Mouse (Mus musculus) mouse trophoblast stem cell (cell line): ENCODE results near the gene Best3.
"Not testable (repeated sequence)": the region's sequence is repeated elsewhere in the genome, so short reads cannot be mapped to it uniquely, and the experiment has no call there.

Experiments
- in situ Hi-C, 2 experiments: fragments of 300-500 bp; cut with MseI, MboI; formaldehyde crosslinking; loops; 2 replicates in 1 of 2; 3 replicates in 1 of 2; pipeline ENCODE4 v1.15.1; 2025

Gene Best3

DNA sequence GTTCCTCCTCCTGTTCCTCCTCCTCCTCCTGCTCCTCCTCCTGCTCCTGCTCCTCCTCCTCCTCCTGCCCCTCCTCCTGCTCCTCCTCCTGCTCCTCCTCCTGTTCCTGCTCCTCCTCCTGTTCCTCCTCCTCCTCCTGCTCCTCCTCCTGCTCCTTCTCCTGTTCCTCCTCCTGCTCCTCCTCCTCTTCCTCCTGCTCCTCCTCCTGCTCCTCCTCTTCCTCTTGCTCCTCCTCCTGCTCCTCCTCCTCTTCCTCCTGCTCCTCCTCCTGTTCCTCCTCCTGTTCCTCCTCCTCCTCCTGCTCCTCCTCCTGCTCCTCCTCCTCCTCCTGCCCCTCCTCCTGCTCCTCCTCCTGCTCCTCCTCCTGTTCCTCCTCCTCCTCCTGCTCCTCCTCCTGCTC, 39.7 kb downstream of the Best3 start:
- in situ Hi-C loops: not testable (repeated sequence)

DNA sequence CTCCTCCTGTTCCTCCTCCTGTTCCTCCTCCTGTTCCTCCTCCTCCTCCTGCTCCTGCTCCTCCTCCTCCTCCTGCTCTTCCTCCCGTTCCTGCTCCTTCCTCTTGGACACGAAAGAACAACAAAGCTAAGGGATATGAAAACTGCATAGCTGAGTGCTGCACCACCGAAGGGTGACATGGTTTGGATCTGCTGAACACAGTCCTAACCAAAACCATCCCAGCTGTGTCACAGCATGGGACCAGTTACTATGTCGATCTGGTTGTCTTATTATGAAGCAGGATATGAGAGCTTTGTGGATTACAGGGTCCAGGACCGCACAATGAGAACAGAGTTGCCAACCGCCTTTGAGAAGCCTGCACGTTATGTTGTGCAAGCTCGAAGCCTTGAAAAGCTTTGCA, 40.1 kb downstream of the Best3 start:
- in situ Hi-C loops: no loop called here

DNA sequence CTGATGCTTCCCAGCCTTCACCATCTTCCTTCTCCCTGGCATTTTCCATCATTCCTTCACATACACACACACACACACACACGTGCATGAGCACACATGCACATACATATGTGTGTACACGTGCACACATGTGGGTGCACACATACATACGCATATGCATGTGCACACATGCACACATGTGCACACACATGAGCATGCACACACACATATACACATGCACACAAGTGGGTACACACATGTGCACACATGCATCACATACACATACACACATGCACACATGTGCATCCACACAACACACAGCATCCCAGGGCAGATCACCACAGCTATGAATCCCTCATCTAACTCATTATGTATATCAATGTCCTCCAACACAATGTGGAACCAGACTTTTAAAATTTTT, 45.0 kb downstream of the Best3 start:
- in situ Hi-C loops: no loop called here

DNA sequence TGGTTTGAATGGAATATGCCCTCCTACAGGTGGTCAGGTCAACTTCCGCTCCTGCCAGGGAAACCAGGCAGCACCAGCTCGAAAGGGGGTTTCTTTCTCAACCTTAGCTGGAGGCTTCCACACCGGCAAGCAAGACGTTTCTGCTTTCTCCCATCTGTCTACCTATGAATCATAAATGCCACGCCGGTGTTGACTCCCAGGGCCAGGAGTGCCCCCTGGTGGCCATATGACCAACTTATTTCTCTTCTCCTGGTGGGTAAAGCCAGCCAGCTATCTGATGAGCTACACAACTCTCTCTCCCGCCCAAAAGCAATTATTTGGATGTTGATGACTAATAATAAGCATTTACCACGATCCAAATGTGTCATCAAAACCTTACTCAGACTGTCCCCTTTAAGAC, 47.7 kb downstream of the Best3 start:
- in situ Hi-C loops: no loop called here

DNA sequence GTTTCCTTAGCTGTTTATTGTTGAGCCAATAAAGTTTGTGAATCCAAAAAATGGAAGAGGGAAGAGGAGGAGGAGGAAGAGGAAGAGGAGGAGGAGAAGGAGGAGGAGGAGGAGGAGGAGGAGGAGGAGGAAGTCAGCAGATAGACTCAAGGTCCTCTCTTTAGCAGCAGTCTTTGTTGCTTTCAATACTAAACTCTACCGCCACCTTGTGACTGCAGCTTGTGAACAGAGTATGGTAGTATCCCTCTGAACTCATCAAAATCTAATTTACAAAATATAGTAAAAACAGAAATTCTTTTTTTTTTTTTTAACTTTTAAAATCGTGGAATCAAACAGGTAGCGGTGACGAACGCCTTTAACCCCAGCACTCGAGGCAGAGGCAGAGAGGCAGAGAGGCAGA, 54.2 kb downstream of the Best3 start:
- in situ Hi-C loops: no loop called here

DNA sequence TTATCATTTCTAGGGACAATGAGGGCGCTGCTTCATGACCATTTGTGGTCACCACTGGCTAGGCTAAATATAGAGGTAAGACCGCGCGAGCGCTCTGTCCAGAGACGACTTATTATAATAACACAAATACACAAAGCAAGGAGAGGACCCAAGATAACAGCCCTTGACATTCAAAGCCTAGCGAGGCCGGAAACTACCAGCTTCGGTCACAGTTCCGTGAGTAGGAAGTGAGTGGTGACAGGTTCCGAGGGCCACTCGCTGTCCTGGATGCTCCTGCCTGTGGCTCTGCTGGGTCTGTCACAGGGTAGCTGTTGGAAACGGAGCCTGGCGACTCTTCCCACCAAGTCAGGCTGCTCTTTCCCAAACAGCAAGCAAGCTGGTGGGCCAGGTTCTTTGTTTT, 56.2 kb downstream of the Best3 start:
- in situ Hi-C loops: no loop called here

DNA sequence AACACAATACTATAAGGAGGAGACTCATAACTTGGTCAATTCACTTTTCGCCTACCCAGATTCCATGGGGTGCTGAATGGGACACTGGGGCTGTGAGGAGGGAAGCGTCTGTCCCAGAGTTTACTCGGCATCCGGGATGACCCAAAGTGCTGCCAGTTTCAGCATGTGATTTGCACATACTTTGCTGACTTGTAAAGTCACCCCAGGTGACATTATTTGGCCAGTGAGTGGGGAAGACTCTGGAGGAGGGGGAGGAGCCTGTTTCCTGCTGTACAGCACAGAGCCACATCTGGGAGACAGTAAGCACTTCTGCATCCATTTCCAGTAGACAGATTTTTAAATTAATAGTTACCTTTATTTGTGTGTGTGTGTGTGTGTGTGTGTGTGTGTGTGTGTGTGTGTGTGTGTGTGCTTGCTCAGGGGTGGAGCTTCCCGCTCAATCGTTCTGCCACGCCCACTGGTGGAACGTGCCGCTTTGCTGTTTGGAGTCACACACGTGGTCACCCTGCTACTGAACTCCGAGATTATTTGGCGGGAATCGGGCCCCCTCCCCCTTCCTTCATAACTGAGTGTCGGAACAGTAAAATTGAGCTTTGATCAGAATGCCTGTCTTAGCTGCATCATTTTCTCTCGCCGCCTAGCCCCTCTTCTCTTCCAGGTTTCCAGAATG, 57.5 kb downstream of the Best3 start:
- in situ Hi-C loops: not testable (repeated sequence)

DNA sequence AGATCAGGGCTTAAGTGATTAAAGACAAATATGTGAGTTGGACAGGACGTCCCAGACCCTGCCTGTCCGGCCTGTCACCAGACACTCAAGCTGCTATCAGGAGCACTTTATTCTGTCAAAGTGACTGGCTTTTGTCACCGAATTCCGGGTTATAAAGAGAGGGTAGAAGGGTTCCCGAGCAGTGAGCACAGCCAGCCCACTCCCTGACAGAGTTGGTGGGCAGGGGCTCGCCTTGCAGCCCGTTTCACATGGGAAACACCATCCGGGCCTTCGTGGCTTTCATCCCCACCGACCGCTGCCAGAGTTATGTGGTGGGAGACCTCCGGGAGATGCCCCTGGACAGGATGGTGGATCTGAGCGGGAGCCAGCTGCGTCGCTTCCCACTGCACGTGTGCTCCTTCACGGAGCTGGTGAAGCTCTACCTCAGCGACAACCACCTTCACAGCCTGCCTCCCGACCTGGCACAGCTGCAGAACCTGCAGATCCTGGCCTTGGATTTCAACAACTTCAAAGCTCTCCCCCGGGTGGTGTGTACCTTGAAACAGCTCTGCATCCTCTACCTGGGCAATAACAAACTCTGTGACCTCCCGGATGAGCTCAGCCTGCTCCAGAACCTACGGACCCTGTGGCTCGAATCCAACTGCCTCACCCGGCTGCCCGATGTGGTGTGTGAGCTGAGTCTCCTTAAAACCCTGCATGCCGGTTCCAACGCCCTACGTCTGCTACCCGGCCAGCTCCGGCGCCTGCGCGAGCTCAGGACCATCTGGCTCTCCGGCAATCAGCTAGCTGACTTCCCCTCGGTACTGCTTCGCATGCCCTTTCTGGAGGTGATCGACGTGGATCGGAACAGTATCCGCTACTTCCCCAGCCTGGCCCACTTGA, 59.3 kb downstream of the Best3 start, which contains the start of gene Lrrc10:
Lrrc10 (plus strand) TSS at position 167 of the 882 bp plus-strand sequence.
- in situ Hi-C loops: no loop called here

DNA sequence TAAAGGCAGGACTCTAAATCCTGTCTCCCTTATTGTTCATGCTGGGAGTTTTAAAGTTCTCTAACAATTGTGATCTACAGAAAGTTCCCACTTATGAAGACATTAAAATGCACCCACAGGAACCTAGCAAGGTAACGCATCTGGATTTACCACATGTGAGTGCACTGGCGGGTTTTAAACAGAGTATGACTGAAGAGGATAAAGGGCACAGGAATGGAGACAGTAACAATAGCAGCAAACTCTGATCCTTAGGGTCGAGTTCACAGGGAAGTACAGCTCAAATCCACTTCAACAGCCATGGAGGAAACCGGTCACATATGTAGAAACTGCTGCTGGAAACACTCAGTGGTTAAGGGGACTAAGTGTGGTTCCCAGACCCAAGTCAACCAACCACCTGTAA, 63.1 kb downstream of the Best3 start:
- in situ Hi-C loops: no loop called here

DNA sequence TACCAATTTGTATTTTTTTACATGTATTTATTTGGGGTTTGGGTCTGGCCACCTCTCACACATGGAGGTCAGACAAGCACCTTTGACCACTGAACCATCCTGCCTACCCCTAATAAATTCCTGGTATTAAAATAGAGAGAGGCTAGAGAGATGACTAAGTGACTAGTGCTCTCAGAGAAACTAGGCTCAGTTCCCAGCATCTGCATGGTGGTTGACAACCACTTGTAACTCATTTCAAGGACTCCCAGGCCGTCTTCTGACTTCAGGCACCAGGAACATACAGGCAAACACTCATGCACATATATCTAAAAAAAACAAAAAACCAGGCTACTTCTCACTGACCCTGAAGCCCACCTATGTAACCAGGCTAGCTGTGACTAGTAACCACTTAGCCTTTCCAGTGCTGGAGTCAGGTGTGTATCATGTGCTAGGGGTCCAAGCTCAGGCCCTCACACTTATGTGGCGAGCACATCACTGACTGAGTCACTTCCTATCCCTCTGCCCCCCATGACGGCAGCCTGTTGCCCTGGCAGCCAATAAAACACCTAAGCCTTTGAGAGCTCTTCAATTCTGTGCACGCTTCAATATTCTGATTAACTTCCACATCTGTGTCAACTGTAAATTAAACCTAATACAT, 64.0 kb downstream of the Best3 start:
- in situ Hi-C loops: no loop called here

DNA sequence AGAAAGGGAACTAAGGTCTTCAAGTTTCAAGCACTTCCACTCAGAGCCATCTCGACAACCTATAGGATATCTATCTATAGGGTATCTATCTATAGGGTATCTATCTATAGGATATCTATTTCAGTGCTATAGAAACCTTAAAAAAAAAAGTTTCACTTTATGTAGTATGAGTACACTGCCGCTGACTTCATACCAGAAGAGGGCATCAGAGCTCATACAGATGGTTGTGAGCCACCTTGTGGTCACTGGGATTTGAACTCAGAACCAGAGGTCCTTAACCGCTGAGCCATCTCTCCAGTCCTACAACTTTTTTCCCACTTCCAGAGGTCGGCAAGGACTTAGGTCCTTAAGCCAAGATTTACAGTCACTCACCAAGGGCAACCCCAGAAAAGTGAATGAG, 69.6 kb downstream of the Best3 start:
- in situ Hi-C loops: no loop called here

DNA sequence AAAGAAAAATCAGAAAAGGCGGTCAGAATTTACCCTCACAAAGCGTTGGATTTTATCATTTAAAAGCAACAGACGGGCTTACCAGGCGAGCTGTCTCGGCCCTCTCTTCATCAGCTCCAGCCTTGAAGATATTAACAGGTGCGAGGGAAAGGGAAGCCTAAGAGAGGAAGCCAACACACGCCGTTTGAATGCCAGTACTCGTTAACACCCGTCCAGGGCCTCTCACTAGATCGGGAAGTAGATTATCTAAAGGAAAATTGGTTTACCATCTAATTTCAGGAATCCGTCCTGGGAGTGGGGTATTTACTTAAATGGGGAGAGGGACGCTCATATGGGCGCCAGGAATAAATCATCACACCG, 76.8 kb downstream of the Best3 start:
- in situ Hi-C loops: no loop called here

DNA sequence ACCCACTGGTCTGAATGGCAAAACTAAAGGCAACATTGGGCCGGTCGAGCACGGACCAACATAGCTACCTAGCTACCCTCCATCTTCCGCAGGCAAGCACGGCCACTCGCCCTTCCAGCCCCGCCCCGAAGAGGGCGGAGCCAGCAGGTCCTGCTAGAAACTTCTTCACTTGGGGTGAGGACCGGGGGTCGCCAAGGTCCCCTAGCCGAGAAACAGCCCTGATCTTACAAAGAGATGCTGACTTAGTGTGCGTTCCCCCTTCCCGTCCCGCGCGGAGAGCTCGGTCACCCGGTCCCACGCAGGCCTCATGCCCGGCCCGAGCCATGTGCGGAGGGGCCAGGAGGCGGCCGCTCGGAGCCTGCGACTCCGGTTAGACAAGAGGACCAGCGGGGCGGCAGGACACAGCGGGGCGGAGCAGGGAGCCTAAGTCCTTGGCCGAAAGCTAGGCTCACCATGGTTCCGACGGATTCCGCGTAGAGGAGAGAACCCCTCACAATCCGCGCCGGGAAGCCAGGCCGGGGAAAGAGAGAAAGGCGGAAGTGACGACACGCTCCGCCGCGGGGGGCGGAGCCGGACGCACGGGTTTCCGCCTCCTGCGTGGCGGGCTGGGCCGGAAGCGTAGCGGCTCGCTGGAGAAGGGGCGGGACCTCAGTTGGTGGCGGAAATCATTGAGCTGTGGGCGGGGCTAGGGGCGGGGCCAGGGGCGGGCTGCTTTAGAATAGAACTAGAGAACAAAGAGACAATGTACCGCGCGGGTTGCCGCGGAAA, 77.3 kb downstream of the Best3 start, which contains the start of gene Cct2:
Cct2 (minus strand) TSS at position 561 of the 768 bp plus-strand sequence.
- in situ Hi-C loops: no loop called here

DNA sequence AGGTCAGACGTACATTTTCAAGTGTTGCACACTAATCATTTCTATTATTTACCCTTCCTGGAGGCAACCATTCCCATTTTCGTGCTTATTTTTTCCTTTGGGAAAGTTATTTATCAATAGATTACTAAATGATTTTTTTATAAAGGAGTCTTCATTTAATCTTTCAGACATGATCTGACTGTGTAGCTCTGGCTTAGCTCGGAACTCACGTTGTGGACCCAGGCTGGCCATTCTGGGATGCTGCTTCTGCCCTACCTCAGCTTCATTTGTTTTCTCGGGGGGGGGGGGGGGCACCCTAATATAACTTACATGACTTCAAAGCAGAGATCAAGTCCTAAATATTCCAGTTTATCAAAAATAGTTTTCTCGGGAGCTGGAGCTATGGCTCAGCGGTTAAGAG, 78.0 kb downstream of the Best3 start:
- in situ Hi-C loops: no loop called here

DNA sequence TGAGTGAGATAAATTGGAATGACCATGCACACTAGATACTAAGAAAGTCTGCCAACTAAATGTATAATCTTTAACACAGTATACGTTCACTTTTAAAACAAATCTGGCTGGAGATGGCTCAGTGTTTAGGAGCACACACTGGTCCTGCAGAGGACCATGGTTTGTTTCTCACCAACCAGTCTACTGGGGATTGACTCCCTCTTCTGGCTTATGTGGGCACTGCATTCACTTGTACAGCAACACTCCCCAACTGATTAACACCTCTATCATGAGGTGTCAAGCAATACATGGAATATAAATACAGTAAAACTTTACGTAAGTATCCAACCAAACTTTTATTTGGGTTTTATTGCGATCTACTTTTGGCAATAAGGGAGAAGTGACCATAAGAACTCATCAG, 83.0 kb downstream of the Best3 start:
- in situ Hi-C loops: no loop called here

DNA sequence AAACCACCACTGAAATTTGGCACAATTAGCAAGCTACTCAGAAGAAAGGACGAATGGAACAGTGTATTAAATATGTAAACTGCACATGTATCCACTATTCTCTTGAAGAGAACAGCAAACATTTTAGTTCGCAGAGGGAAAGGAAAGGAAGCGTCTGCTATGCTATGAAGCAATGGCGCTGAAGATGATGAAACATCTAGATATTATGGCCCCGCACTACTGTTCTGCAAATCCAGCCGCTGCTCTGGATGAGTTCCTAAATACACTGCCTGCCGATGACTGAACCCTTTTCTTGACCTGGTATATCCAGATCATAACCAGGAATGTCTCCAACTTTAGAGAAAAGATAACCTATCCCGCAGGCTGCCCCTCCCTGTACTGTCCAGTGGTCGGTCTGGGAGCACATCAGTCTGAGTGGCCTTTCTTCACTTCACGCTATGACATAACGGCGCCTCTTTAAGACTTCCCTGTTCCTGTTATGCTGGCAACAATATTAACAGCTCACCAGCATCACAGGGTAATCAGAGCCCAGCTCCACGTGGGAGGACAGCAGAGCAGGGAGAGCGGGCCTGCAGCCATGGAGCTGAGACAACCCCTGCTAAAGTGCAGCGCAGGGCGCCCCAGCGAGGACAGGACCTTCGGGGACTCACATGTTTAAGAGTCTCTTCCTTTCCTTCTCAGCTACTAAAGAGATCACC, 86.2 kb downstream of the Best3 start:
- in situ Hi-C loops: loop anchor here in 1 of 2 experiments (10.0 kb wide), 1 partner anchor 142 kb away; no protein-coding TSS in a partner anchor

DNA sequence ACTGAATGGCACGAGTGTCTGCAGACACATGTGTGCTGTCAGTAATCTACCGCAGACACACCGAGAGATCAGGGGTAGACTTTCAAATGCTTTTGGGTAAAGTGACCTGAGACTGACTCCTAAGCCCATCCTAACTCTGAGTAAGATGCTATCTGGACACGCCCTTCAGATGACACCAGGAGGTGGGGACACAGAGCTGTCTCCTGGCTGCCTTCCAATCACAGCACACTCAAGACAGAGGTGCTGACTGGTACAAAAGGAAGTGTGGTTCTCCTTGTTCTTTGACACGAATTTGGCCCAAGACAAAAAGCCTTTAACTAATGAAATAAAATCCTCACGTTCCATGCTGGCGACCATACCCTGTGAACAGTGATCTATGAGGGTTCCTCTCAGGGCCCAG, 87.1 kb downstream of the Best3 start:
- in situ Hi-C loops: loop anchor here in 1 of 2 experiments (10.0 kb wide), 1 partner anchor 142 kb away; no protein-coding TSS in a partner anchor
